Mouse (Mus musculus) liver, postnatal 0 days (tissue): Measurements from ENCODE around the gene Slc23a2.

Source experiments
- CTCF ChIP-seq: sonication (generic); IDR thresholded peaks from 2 replicates; pipeline ENCODE4 v1.5.1; 2016; ENCODE audit warnings: antibody characterized with exemption, low read depth
- EP300 ChIP-seq: IDR thresholded peaks from 2 replicates; pipeline ENCODE4 v1.6.1; 2016; ENCODE audit warnings: antibody characterized with exemption, low read depth, mild to moderate bottlenecking

DNA sequence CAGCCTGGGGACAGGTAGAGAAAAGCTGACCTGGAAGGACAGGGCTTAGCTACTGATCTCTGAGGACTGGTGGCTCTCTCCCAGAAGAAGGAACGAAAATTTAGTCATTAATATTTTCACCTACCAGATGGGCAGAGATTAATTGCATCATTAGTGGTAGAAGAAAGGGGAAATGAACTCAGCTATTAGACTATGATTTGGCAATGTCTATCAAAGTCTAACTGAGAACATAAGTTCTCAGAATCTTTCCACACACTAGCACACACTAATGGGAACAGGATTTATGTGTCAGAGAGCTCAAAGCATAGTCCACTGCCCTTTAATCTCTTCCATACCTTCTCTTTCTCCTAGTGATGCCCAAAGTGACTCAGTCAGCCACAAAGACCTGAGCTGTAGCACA is 6.0 kb upstream of the Slc23a2 start:
- no peak for TF ChIP-seq EP300
- TF ChIP-seq CTCF = no peak
